Mouse (Mus musculus) heart, embryonic 13.5 days (tissue): ENCODE data around the gene Lima1. TPM values are rescaled to one million over a fixed set of nuclear protein-coding genes. Genes with fewer than 3 reads are reported as not detected.

Source experiments
- ATAC-seq: fragments of 200-750 bp; cut with Nextera tagmentation; 2 replicates; pipeline ENCODE4 v1.8.0; 2017; ENCODE audit warnings: moderate TSS enrichment; ENCODE audit not compliant: insufficient number of reproducible peaks, low FRiP score, low TSS enrichment; ENCODE audit errors: extremely low read depth
- H3K27ac ChIP-seq: fragments of 300-500 bp; sonication (generic); replicated peaks from 2 replicates; pipeline ENCODE4 v1.5.1; 2015; ENCODE audit warnings: moderate library complexity, mild to moderate bottlenecking, inconsistent platforms
- H3K27me3 ChIP-seq: fragments of 300-500 bp; sonication (generic); replicated peaks from 2 replicates; pipeline ENCODE4 v1.6.1; 2015; ENCODE audit warnings: mild to moderate bottlenecking, inconsistent platforms
- H3K36me3 ChIP-seq: fragments of 300-500 bp; sonication (generic); 2 replicates; pipeline ENCODE4 v1.6.1; 2015; ENCODE audit warnings: mild to moderate bottlenecking, inconsistent platforms
- H3K4me1 ChIP-seq: fragments of 300-500 bp; sonication (generic); 2 replicates; pipeline ENCODE4 v1.6.1; 2015; ENCODE audit warnings: inconsistent platforms
- H3K4me2 ChIP-seq: fragments of 300-500 bp; sonication (generic); 2 replicates; pipeline ENCODE4 v1.6.1; 2015; ENCODE audit warnings: inconsistent platforms, mild to moderate bottlenecking, moderate library complexity
- H3K4me3 ChIP-seq: fragments of 300-500 bp; sonication (generic); 2 replicates; pipeline ENCODE4 v1.5.1; 2015; ENCODE audit warnings: moderate library complexity, mild to moderate bottlenecking, inconsistent platforms
- H3K9ac ChIP-seq: fragments of 300-500 bp; sonication (generic); 2 replicates; pipeline ENCODE4 v1.6.1; 2015; ENCODE audit warnings: inconsistent platforms, mild to moderate bottlenecking, moderate library complexity
- H3K9me3 ChIP-seq: fragments of 300-500 bp; sonication (generic); 2 replicates; pipeline ENCODE4 v1.6.1; 2016; ENCODE audit warnings: inconsistent platforms
- WGBS: fragments of 180-500 bp; shearing (Covaris S2); methylation state at CpG from one replicate; pipeline ENCODE4 v1.1.7; 2015; ENCODE audit warnings: mixed read lengths; 5-methylcytosine and 5-hydroxymethylcytosine counted together
- polyA plus RNA-seq: library from polyadenylated mRNA; unstranded; fragments of >200 nt; fragmentation: Nextera tagmentation; extraction: Ambion mirVana; gene quantifications from 2 replicates; pipeline ENCODE4 v1.2.1, GENCODE M21; 2015

Gene Lima1
- polyA plus RNA-seq, 1 experiment from 2014 or later: 17.8 TPM

GRCm38 (mm10) chr15:99729056-99729783 is 146.0 kb downstream of the Lima1 start:
- Histone ChIP-seq H3K4me3 (no peak overlapping the region), H3K36me3 (peaks cover 64% of the 10 kb centered on the region), H3K9me3 (peaks cover 7% of the 10 kb centered on the region; the same call in 1 of the 2 replicates), H3K4me1 (peaks cover 17% of the 10 kb centered on the region), H3K9ac (no peak overlapping the region), H3K4me2 (no peak overlapping the region), H3K27me3 (no peaks in the 10 kb centered on the region), H3K27ac (no peak overlapping the region)
- 98% methylated on average over 4 of the region's 4 CpGs for WGBS
- ATAC-seq: no peak

Other genes with a start within 250 kb of the Lima1 start
- gene Racgap1, start 223.8 kb downstream of the Lima1 start, polyA plus RNA-seq: 119 and 125 TPM in 2 replicates
- 1.6 and 1.8 TPM in 2 replicates for gene Asic1, start 205.1 kb downstream of the Lima1 start, polyA plus RNA-seq
- 22.1 and 22.3 TPM in 2 replicates for gene Smarcd1, start 173.3 kb downstream of the Lima1 start, polyA plus RNA-seq
- gene Gm17349, start 170.0 kb downstream of the Lima1 start, polyA plus RNA-seq: not detected in 2 replicates
- 1.3 and 1.8 TPM in 2 replicates for gene Gpd1, start 157.9 kb downstream of the Lima1 start, polyA plus RNA-seq
- gene Cox14, start 149.8 kb downstream of the Lima1 start, polyA plus RNA-seq: 155 and 181 TPM in 2 replicates
- 51.6 and 54.7 TPM in 2 replicates for gene Cers5, start 102.6 kb downstream of the Lima1 start, polyA plus RNA-seq
- gene Fam186a, start 91.6 kb upstream of the Lima1 start, polyA plus RNA-seq: not detected in 2 replicates
- 24.1 and 25.2 TPM in 2 replicates for gene Larp4, start 94.6 kb upstream of the Lima1 start, polyA plus RNA-seq
- gene Dip2b, start 163.2 kb upstream of the Lima1 start, polyA plus RNA-seq: 10.6 and 11.3 TPM in 2 replicates